Mouse (Mus musculus) kidney, postnatal 0 days (tissue): ENCODE results near the gene Igsf23. TPM values are rescaled to one million over a fixed set of nuclear protein-coding genes. Genes with fewer than 3 reads are reported as not detected.

Experiments used
- ATAC-seq: fragments of 200-750 bp; cut with Nextera tagmentation; replicated peaks from 2 replicates; pipeline ENCODE4 v1.8.0; 2017; ENCODE audit warnings: low read depth, moderate number of reproducible peaks, moderate TSS enrichment, moderate library complexity; ENCODE audit not compliant: low FRiP score
- DNase-seq: peaks from one replicate; pipeline ENCODE4 v3.0.0-alpha.2; 2016; ENCODE audit warnings: low spot score
- H3K27ac ChIP-seq: fragments of 300-500 bp; sonication (generic); 2 replicates; pipeline ENCODE4 v1.5.1; 2014; ENCODE audit warnings: mild to moderate bottlenecking
- H3K27me3 ChIP-seq: fragments of 300-500 bp; sonication (generic); 2 replicates; pipeline ENCODE4 v1.6.1; 2014; ENCODE audit warnings: low read length, mixed read lengths; ENCODE audit not compliant: insufficient read depth
- H3K36me3 ChIP-seq: fragments of 300-500 bp; sonication (generic); 2 replicates; pipeline ENCODE4 v1.6.1; 2014; ENCODE audit warnings: low read length, mixed read lengths; ENCODE audit not compliant: insufficient read depth
- H3K4me1 ChIP-seq: fragments of 300-500 bp; sonication (generic); replicated peaks from 2 replicates; pipeline ENCODE4 v1.6.1; 2014; ENCODE audit warnings: antibody characterized with exemption, low read length, mixed read lengths; ENCODE audit not compliant: insufficient read depth
- H3K4me2 ChIP-seq: fragments of 300-500 bp; sonication (generic); 2 replicates; pipeline ENCODE4 v1.6.1; 2014; ENCODE audit warnings: mild to moderate bottlenecking, low read length, moderate library complexity, mixed read lengths
- H3K4me3 ChIP-seq: fragments of 300-500 bp; sonication (generic); replicated peaks from 2 replicates; pipeline ENCODE4 v1.5.1; 2014; ENCODE audit warnings: low read depth, low read length
- H3K9ac ChIP-seq: fragments of 300-500 bp; sonication (generic); 2 replicates; pipeline ENCODE4 v1.6.1; 2014; ENCODE audit warnings: low read depth, low read length
- H3K9me3 ChIP-seq: fragments of 300-500 bp; sonication (generic); replicated peaks from 2 replicates; pipeline ENCODE4 v1.6.1; 2016; ENCODE audit warnings: low read length, inconsistent platforms, mixed read lengths
- CTCF ChIP-seq: IDR thresholded peaks from 2 replicates; pipeline ENCODE4 v1.5.1; 2016; ENCODE audit warnings: antibody characterized with exemption, low read depth, mild to moderate bottlenecking, moderate library complexity
- WGBS: fragments of 180-500 bp; shearing (Covaris S2); extraction: QIAGEN DNeasy Blood & Tissue Kit; methylation state at CpG from one replicate; pipeline ENCODE4 v1.1.7; 2014; 5-methylcytosine and 5-hydroxymethylcytosine counted together
- polyA plus RNA-seq: library from polyadenylated mRNA; unstranded; fragments of >200 nt; fragmentation: Nextera tagmentation; extraction: Ambion mirVana; gene quantifications from 2 replicates; pipeline ENCODE4 v1.2.1, GENCODE M21; 2015

Gene Igsf23
- polyA plus RNA-seq, 1 experiment from 2014 or later = 0.13 TPM

- no peak overlapping the region for H3K4me3 ChIP-seq
- H3K27me3 ChIP-seq = no peaks in the 10 kb centered on the region
- no peak overlapping the region for H3K27ac ChIP-seq
- no peak overlapping the region for H3K4me2 ChIP-seq
- no peak for ATAC-seq
- WGBS = 62% methylated on average over 10 of the region's 10 CpGs
- no peaks in the 10 kb centered on the region for H3K36me3 ChIP-seq
- no peaks in the 10 kb centered on the region for H3K9me3 ChIP-seq
- H3K4me1 ChIP-seq = no peaks in the 10 kb centered on the region
- DNase-seq = no peak
- no peak overlapping the region for H3K9ac ChIP-seq
- TF ChIP-seq CTCF = no peak
Measured at GRCm38 (mm10) chr7:19949996-19950395, 560 bp downstream of the Igsf23 start.

- H3K4me3 ChIP-seq = no peak overlapping the region
- H3K4me1 ChIP-seq = no peaks in the 10 kb centered on the region
- no peak for ATAC-seq
- no peak overlapping the region for H3K27ac ChIP-seq
- no peak overlapping the region for H3K9ac ChIP-seq
- H3K36me3 ChIP-seq = no peaks in the 10 kb centered on the region
- no peak for DNase-seq
- no peak overlapping the region for H3K4me2 ChIP-seq
- no peak for TF ChIP-seq CTCF
- WGBS = 79% methylated on average over 12 of the region's 12 CpGs
- H3K27me3 ChIP-seq = no peaks in the 10 kb centered on the region
- no peaks in the 10 kb centered on the region for H3K9me3 ChIP-seq
Measured at GRCm38 (mm10) chr7:19948956-19949355, 1.6 kb downstream of the Igsf23 start.

GRCm38 (mm10) chr7:19945821-19946515, 4.6 kb downstream of the Igsf23 start:
- Histone ChIP-seq H3K27me3 (no peaks in the 10 kb centered on the region), H3K9ac (no peak overlapping the region), H3K36me3 (no peaks in the 10 kb centered on the region), H3K4me3 (no peak overlapping the region), H3K4me2 (no peak overlapping the region), H3K4me1 (no peaks in the 10 kb centered on the region), H3K27ac (no peak overlapping the region), H3K9me3 (no peaks in the 10 kb centered on the region)
- no peak for TF ChIP-seq CTCF
- ATAC-seq = no peak
- no peak for DNase-seq
- 76% methylated on average over 13 of the region's 13 CpGs for WGBS

GRCm38 (mm10) chr7:19945201-19945600, 5.4 kb downstream of the Igsf23 start:
- Histone ChIP-seq H3K27ac (no peak overlapping the region), H3K4me1 (no peaks in the 10 kb centered on the region), H3K4me3 (no peak overlapping the region), H3K36me3 (no peaks in the 10 kb centered on the region), H3K9ac (no peak overlapping the region), H3K9me3 (no peaks in the 10 kb centered on the region), H3K4me2 (no peak overlapping the region), H3K27me3 (no peaks in the 10 kb centered on the region)
- WGBS = 91% methylated on average over 5 of the region's 5 CpGs
- ATAC-seq (no peak), DNase-seq (no peak)
- TF ChIP-seq CTCF = no peak

GRCm38 (mm10) chr7:19944709-19945108, 5.8 kb downstream of the Igsf23 start:
- no peaks in the 10 kb centered on the region for H3K9me3 ChIP-seq
- no peak overlapping the region for H3K4me3 ChIP-seq
- H3K27ac ChIP-seq = no peak overlapping the region
- H3K4me2 ChIP-seq = no peak overlapping the region
- H3K9ac ChIP-seq = no peak overlapping the region
- TF ChIP-seq CTCF = no peak
- H3K36me3 ChIP-seq = no peaks in the 10 kb centered on the region
- H3K4me1 ChIP-seq = no peaks in the 10 kb centered on the region
- ATAC-seq (no peak), DNase-seq (no peak)
- 90% methylated on average over 8 of the region's 8 CpGs for WGBS
- H3K27me3 ChIP-seq = no peaks in the 10 kb centered on the region

GRCm38 (mm10) chr7:19940256-19940655, 10.3 kb downstream of the Igsf23 start:
- Histone ChIP-seq H3K9ac (no peak overlapping the region), H3K27ac (no peak overlapping the region), H3K9me3 (no peaks in the 10 kb centered on the region), H3K4me2 (no peak overlapping the region), H3K4me3 (no peak overlapping the region), H3K36me3 (no peaks in the 10 kb centered on the region), H3K27me3 (no peaks in the 10 kb centered on the region), H3K4me1 (0 out of 2 replicates have a peak, but pooled peaks cover 5% of the 10 kb centered on the region)
- no peak for TF ChIP-seq CTCF
- no peak for DNase-seq
- WGBS = 11% methylated on average over 5 of the region's 6 CpGs
- no peak for ATAC-seq
